Mouse (Mus musculus) thymus, postnatal 25 days (tissue): ENCODE data around the gene Kif9.

ENCODE experiments used
- DNase-seq: peaks from one replicate; pipeline ENCODE4 v3.0.0; 2022

Gene Kif9

DNA sequence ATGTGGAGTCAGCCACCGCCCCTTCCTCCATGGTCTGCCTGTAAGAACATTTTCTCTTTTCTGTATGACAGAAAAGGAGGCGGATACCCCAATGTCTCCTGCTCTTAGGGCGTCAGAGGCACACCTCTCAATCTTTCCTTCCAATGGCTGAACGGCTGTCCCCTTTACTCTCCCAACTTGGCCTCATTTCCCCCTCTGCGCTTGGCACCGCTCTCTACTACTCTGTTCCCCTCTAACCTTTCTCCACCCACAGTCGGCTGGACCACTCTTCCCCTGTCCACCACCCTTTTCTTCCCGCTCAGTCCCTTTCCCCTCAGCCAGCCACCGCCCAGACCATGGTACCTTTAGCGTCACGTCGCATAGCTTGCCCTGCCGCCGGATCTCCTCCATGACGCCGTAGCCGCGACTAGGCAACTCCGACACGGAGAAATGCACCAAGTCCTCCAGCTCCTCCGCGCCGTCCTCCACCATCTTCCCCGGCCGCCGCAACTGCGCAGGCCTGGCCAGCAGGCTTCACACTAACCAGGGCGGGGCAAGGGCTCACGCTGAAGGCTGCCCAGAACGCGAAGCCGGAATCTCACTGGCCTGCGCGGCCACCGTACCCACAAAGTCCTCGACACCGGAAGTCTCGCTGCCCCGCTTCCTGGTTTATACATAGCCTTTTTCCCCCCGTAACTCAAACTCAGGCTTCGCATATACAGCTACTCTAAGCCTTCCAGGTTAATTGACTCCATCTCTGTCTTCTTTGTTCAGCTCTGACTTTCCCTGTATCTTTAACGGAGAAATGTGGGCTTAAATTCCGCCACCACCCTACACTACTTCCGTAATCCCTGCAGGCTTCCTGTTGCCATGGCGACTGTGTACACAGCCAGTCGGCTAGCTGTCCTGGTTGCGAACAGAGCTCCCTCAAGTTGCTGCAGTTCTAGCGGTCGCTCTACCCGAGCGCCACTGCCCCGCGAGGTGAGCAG, at the start of gene Kif9, which contains the start of gene Klhl18:
Gene Kif9, plus strand, starts transcription at position 835 of the 968 bp plus-strand sequence.
Gene Klhl18, minus strand, starts transcription at position 571 of the 968 bp plus-strand sequence.
- peak; percentile 94 for DNase-seq

DNA sequence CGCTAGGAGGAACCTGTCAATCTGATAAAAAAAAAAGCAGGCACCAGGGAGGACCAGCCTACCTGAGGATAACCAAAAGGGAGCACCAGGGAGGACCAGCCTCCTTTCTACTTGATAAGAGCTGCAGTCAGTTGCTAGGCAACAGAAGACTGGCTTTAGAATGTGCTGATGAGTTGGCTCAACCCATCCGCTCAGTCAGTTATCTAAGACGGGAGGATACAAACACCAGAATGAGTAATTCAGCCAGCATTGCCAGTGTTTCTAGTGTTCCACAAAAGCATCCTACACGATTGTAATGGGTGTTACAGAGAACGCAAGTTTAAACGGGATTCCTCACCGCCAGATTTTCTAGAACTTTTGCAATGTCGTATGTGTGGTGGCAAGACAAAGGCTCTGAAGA, 45.5 kb upstream of the Kif9 start:
- DNase-seq = no peak

GRCm38 (mm10) chr9:110433045-110433444, 43.7 kb upstream of the Kif9 start:
- DNase-seq = no peak

DNA sequence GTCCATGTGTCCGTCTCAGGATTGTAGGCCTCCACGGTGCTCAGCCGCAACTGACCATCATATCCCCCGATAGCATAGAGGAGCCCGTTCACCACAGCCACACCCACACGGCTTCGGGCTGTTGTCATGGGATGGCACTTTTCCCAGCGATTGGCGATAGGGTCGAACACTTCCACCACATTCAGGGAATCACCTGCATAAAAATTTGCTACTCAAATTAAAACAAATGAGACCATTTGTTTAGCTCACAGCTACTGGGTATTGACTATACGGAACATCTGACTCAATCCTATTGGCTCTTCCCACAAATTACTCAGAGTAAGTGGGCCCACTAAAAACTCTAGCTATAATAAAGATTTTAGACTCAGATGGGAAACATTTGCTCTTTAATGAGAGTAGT, 40.7 kb upstream of the Kif9 start:
- DNase-seq = no peak

DNA sequence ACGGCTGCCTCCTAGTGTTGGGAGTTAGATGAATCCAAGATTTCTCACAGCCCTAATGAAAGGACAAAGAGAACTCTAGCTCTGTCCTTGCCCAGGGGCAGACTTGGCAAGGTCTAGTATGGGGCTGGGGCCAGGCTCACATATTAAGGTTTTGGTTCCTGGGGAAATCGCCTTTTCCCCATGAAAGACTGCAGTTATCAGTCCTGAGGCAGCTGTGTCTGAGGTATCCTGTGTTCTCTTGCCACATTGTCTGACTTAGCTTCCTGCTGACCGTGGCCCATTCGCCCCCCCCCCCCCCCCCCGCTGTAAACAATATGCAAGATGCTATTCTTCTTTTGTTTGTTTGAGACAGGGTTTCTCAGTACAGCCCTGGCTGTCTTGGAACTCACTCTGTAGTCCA, 36.7 kb upstream of the Kif9 start:
- no peak for DNase-seq

- DNase-seq = no peak
Measured at GRCm38 (mm10) chr9:110440559-110440958, 36.2 kb upstream of the Kif9 start.

DNA sequence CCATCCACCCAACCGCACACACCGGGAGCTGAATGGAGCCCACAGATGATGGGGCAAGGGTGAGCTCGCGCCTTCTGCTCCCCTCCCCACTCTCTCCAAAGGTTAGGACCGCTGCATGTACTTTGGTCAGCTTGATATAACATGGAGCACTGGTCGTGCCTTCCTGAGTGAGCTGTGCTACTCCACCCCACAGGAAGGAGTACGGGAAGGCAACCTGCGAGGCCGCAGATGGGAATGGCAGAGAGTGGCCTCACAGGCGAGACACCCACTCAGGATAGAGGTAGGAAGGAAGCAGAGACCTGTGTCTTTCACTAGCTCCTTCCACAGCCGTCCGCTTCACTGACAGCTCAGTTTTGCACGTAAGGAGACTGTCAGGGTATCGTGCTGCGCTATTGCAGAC, 28.4 kb upstream of the Kif9 start:
- DNase-seq = no peak

- DNase-seq = peak; percentile 79
Measured at GRCm38 (mm10) chr9:110448857-110449617, 27.7 kb upstream of the Kif9 start.

DNA sequence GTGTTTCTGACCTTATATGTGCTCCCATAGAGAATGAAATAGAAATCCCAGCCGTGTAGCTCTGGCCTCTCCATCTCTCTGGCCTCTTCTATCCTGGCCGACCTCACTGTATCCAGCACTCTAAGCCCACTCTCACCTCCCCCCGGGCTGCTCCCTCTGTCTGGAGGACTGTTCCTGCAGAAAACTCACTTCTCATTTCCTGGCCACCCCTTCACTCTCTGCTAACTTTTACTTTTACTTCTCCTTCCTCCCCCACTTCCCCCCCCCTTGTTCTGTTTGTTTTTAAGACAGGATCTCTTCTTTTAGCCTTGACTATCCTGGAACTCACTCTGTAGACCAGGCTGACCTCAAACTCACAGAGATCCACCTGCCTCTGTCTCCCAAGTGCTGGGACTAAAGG, 24.2 kb upstream of the Kif9 start:
- DNase-seq = no peak

DNA sequence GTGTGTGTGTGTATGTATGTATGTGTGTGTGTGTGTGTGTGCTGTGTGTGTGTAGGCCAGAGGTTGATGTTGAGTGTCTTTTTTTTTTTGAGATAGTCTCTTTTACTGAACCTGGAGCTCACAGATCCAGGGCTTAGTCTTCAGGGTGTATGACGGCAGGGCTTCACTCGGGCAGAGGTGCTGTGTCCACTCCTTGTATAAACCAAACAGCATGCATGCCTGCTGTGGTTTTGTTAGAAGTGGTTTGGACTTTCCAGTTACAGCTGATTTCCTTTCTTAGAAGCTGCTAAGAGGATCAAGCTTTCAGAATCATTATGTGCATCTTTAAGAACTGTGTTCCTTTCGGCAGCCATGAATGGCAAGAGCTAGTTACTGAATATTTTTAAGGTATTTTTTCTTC, 18.8 kb upstream of the Kif9 start:
- no peak for DNase-seq

GRCm38 (mm10) chr9:110459145-110459727, 17.5 kb upstream of the Kif9 start:
- no peak for DNase-seq

GRCm38 (mm10) chr9:110460884-110461815, 15.6 kb upstream of the Kif9 start:
- peak; percentile 42 for DNase-seq

DNA sequence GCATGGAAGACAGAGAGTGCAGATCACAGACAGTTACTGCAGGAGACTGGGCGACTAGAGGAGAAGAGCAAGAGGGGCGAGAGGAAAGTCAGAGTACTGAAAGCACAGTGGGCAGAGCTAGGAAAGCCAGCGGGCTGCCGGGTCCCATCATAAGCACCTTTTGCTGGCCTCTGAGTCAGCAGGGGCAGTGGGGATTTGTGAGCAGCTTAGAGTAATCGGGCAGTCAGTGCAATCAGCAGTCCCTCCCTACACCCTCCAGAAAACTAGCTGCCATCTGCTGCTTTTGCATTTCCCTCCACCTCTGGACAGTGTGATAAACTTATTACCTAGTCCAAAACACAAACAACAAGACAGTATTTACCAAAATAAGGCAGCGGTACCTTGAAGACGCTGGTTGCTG, 14.4 kb upstream of the Kif9 start:
- DNase-seq = no peak

DNA sequence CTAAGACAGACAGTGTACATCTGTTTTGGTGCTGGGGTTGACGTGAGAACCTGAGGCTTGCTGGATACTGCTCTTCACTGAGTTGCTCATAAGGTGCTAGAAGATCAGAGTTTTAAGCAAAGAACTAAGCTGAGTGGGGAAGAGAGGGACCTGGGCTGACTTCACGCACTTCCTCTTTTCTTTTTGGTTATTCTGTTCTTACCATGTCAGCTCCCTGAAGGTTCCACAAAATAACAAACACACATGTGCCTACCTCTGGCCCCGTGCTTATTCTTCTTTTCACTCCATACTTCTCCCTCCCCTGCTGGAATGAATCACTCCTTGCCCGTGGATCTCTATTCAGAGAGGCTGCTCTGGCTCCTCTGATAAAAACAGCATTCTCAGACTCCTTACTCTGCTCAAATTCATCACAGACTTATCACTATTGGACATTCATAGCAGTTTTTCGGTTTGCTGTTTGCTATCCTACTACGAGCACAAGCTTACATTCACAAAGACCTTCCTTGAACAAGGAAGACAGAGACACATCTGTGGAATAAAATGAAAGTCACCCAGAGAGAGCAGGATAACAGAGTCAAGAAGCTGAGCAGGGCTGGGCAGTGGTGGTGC, 12.7 kb upstream of the Kif9 start:
- DNase-seq = no peak

- DNase-seq = no peak
Measured at GRCm38 (mm10) chr9:110465336-110465735, 11.4 kb upstream of the Kif9 start.

GRCm38 (mm10) chr9:110466179-110466578, 10.6 kb upstream of the Kif9 start:
- peak; percentile 65 for DNase-seq

DNA sequence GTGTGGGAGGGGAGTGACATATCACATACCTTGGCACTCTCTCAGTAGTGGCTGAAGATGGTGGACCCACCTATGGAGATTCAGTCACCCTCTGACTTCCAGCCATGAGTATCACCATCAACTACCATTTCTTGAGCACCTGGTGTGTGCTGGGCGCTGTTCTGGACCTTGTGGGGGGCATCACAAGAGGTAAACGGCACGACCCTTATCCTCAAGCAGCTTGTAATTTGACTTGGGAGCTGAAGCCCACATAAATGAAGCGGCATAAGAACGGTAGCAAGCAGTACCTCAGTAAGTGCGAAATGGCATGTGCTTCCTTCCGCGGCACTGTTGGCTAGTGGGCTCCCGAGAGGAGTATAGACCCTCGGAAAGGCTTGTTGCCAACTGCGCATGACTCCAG, 1.2 kb downstream of the Kif9 start:
- no peak for DNase-seq

DNA sequence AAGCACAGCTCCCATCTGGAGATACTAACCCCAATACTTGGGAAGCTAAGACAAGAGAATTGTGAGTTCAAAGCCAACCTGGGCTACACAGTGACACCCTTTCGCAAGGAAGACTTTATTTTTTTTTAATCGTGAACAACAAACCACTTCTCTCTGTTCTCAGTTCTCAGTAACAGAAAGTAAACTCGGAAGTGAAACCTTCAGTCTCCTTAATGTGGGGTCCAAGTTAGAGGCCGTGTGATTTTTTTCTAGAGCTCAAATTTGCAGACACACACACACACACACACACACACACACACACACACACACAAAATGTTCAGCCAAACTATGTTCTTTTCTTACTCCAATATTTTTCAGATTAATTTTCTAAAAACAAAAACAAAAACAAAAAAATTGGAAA, 1.9 kb downstream of the Kif9 start:
- no peak for DNase-seq

DNA sequence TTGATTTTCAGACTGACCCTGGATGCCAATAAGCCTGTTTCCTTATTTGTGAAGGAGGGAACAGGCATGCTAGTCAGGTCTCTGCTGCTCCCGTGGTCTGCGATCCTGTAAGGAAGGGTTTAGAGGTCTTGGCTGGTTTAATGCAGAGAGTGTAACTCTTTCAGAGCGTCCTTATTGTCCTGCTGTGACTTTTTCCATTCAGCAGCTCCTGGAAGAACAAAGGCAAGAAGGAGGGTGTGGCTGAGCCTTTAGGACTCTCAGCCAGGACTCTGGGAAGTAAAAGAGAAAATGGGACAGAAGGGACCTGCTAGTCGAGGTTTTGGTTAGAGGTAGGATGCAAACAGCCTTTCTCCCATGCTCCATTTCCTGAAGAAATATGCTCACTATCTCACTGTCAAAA, 12.1 kb downstream of the Kif9 start:
- no peak for DNase-seq

DNA sequence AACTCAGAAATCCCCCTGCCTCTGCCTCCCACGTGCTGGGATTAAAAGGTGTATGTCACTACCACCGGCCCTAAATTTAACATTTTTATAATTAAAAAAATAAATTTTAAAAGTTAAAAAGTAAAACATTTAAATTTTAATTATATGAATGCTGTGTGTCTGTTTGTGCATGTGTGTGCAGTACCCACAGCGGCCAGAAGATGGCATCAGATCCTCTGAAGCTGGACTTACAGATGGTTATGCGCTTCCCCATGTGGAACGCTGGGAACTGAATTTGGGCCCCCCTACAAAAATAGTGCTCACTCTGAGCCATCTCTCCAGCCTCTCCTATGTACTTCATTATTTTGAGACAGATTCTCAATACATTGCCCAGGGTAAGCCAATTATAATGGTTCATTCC, 14.2 kb downstream of the Kif9 start:
- peak; percentile 28 for DNase-seq

DNA sequence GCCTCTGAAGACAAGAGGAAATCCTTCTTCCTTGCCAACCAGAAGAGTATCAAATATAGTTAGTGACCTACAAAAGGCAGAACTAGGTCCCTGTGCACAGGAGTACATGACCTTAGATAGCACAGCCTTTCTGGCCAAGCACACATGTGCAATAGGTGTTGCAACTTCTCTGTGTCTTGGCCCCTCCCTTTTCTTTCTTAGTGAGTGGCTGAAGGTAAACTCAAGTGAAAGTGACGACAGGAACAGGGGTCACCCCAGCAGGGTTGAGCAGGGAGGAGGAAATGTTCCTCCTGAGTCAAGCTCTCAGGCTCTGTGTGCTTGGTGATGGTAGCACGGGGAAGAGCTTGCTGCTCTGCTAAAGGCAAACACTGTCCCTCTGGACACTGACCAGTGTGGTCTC, 49.0 kb downstream of the Kif9 start:
- no peak for DNase-seq
